Mouse (Mus musculus): ENCODE data around the gene Chtop.
A peak's percentile ranks its signal among the peaks of the same experiment; 100 is the strongest.

The Chtop gene

GRCm38 (mm10) chr3:90508950-90509746 is at the start of gene Chtop:
TSS of gene Chtop (minus strand) at chr3:90509498.
- peak; percentile 100 for DNase-seq

GRCm38 (mm10) chr3:90555954-90556353 is 46.7 kb upstream of the Chtop start:
- DNase-seq: peak; percentile 44

GRCm38 (mm10) chr3:90552231-90552630 is 42.9 kb upstream of the Chtop start:
- DNase-seq: no peak

GRCm38 (mm10) chr3:90550421-90550790 is 41.1 kb upstream of the Chtop start:
- DNase-seq: no peak

- peak; percentile 71 for DNase-seq
Measured at GRCm38 (mm10) chr3:90549676-90550420, 40.5 kb upstream of the Chtop start.

GRCm38 (mm10) chr3:90540904-90541303 is 31.6 kb upstream of the Chtop start:
- peak; percentile 67 for DNase-seq

GRCm38 (mm10) chr3:90537905-90538296 is 28.6 kb upstream of the Chtop start:
- peak; percentile 22 for DNase-seq

DNA sequence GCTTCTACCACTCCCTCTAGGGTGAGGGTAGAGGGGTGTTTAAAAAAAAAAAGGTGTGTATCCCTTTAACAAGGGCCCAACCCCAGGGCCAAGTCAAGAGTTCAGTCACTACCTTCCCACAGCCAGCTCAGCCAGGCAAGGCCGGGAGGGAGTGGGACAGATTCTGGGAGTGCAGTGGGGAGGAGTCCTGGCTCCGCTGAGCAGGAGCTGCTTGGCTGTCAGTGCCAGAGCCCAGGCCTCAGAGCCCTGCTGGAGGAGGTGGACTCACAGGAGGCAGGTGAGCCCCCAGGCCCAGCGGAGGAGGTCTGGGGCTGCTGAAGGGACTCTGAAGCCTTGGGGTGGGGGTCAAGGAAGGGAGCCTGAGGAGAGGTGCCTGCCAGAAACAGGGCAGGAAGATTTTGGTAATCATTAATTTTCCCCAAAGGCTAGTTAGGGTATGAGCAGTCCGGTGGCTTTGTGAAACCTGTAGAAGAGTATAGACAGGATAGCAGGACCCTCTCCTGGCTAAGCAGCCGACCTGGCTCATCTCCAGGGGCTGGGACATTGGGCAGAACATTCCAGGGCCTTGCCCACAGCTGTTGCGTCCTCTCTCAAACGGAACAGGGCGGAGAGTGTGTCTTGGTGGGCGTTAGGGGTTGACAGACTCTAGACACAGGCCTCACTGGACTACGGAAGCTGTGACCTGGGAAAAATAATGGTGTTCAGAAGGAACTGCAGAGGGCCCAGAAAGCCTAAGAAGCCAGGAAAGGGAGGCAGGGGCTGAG is 28.0 kb upstream of the Chtop start, which contains the start of gene S100a16:
Gene S100a16 (plus strand): TSS at position 114 of the 764 bp plus-strand sequence.
- peak; percentile 85 for DNase-seq

DNA sequence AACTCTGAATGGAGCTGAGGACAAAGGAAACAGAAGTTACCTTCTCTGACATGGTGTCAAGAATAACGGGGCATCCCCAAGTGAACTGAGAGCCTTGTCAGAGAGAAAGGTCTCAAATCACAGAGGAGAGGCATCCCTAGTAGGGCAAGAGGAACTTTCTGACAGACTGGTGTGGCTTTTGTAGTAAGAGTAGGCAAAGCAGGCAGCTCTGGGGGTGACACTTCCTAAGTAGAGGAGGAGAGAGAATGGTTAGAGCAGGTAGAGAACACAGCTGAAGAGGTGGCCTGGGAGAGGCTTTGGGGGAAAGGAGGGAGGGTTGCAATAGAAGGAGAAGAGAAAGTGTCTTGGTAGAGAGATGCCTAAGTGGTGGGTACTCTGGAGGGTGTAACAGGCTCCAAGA is 26.1 kb upstream of the Chtop start:
- no peak for DNase-seq

DNA sequence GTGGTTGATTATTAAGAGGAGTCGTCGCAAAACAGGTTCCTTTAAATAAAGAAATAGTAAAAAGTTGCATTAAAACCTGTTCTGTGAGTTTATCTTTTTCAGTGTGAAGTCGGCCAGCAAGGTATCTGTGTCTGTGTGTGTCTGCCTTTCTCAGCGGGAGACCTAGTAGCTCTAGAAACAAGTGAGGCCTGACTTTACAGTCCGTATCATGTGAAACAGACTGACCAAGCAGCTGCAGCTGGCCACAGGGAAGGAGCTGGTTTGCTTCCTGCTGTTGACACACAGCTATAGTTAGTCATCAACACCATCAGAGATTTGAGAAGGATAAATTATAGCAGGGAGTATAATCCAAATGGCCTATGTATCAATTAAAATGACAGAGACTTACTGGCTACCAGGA is 22.4 kb upstream of the Chtop start:
- DNase-seq: no peak

GRCm38 (mm10) chr3:90527291-90527873 is 18.1 kb upstream of the Chtop start:
- DNase-seq: no peak

DNA sequence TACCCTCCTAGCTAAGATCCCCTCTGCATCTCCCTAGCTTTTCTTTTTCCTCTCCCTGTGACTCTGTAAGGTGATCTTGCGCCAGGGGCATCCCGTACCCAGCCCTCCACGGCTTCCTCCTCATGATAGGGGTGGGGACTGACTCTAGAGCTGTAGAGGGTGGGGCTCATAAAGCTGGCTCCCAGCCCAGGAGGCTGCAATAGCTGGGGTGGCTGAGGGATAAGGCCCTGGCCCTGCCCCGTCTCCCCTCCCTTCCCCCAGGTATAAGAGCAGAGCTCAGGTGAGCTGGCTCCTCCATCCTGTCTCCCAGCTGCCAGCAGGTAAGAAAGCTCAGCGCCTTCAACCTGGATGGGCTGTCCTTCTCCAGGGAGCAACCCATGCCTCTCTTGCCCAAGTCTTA is 17.3 kb upstream of the Chtop start, which contains the start of gene S100a14:
Gene S100a14 (plus strand): TSS at position 277 of the 400 bp plus-strand sequence.
- DNase-seq: no peak

- DNase-seq: no peak
Measured at GRCm38 (mm10) chr3:90526076-90526475, 16.8 kb upstream of the Chtop start.

DNA sequence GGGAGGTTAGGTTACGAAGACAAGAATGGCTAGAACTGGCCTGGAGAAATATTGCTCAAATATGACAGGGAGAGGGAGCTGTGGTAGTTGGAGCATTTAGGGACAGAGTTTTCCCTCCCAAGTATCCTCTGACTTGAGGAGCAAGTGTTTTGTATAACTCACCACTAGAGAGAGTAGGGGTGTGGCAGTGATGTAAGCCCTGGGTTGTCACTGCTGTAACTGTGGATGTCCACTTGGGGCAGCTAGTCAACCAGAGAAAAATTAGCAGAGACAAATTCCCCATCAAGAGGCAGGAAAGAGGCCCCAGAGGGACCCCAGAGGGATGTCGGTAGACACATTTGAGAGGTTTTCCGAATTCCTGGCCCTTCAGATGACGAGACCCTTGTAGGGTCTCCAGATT is 16.1 kb upstream of the Chtop start:
- peak; percentile 69 for DNase-seq

- DNase-seq: no peak
Measured at GRCm38 (mm10) chr3:90517711-90518110, 8.4 kb upstream of the Chtop start.

GRCm38 (mm10) chr3:90515789-90516188 is 6.5 kb upstream of the Chtop start:
- DNase-seq: no peak

- DNase-seq: peak; percentile 73
Measured at GRCm38 (mm10) chr3:90515242-90515641, 5.9 kb upstream of the Chtop start.

- peak; percentile 84 for DNase-seq
Measured at GRCm38 (mm10) chr3:90514691-90515090, 5.4 kb upstream of the Chtop start.

DNA sequence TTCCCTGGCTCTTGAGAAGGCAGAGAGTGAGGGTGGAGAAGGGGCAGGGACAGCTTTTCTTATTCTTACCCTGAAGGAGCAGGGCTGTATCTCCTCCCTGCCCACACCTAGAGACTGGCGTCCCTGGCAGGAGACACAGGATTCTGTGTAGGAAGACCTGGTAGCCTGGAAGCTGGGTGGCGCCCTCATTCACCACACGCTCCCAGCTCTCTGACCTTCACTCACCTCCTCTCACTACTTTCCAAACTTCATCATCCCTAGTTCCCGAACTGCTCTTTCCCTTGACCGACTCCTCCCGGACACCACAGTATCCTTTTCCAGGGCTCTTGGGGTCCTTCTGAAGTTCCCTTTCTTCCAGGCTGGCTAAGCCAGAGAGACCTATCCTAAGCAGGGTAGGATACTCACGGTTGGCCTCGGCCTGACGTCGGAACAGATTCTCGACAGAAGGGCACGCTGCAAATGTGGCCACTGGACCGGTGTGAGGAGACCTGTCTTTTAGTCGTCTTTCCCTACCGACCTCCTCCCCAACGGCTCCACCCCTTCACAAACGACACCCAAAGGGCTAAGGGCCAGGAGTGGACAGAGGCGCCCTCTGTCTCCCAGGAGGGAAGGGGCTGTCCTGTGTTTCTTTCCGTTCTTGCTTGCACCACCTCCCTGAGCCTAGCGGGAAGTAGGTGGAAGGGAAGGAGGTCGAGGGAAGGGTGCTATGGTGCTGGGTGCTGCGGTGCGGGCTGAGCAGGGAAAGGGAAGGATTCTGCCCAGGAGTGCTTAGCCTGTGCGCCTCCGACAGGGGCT is 4.7 kb upstream of the Chtop start, which contains the start of the genes S100a1 and S100a13:
Gene S100a1 (minus strand): TSS at position 597 of the 795 bp plus-strand sequence.
Gene S100a13 (plus strand): TSS at position 640 of the 795 bp plus-strand sequence.
- peak; percentile 82 for DNase-seq

- DNase-seq: no peak
Measured at GRCm38 (mm10) chr3:90512948-90513642, 3.8 kb upstream of the Chtop start.

DNA sequence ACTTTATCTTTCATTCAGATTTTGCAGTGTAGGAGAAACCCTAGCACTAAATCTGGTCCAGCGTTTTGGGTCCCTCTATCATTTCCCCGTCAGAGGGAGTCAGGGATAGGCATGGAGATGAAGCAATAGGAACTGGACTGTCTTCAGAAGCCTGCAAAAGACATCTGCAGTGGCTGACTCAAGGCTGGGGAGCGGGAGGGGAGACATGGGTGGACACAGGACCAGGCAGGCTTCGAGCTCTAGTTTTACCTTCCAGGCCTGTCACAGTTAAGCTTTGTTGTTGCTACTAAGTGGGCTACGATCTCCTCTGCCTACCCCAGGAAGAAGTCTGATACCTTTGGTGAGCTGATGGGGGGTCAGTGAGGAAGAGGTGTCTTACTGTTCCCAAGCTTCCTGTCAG is 3.0 kb upstream of the Chtop start:
- no peak for DNase-seq
